Mouse (Mus musculus) adrenal gland, postnatal 25 days (tissue): Measurements from ENCODE around the gene Dnajc2. TPM values are rescaled to one million over a fixed set of nuclear protein-coding genes. Genes with fewer than 3 reads are reported as not detected.
"Not testable (repeated sequence)": the region's sequence is repeated elsewhere in the genome, so short reads cannot be mapped to it uniquely, and the experiment has no call there.

Experiments
- DNase-seq: peaks from one replicate; pipeline ENCODE4 v3.0.0; 2021; ENCODE audit warnings: mixed read lengths
- total RNA-seq: library from RNA; stranded (reverse); gene quantifications from 2 replicates; pipeline ENCODE4 v1.2.3, GENCODE M21; 2021

Dnajc2 gene
- total RNA-seq, 1 experiment from 2014 or later: 29.3 TPM

GRCm38 (mm10) chr5:21743606-21744005 lies 41.4 kb downstream of the Dnajc2 start:
- no peak for DNase-seq

- no peak for DNase-seq
These were observed 45.2 kb downstream of the Dnajc2 start for GRCm38 (mm10) chr5:21739881-21740280.

- DNase-seq: no peak
These were observed 45.9 kb downstream of the Dnajc2 start for GRCm38 (mm10) chr5:21739120-21739519.

- no peak for DNase-seq
These were observed 47.4 kb downstream of the Dnajc2 start for GRCm38 (mm10) chr5:21737620-21738019.

GRCm38 (mm10) chr5:21736956-21737585 lies 48.0 kb downstream of the Dnajc2 start, which contains the start of gene Pmpcb:
Pmpcb (plus strand) TSS chr5:21737141.
- peak; percentile 82 for DNase-seq

- DNase-seq: no peak
These were observed 49.0 kb downstream of the Dnajc2 start for GRCm38 (mm10) chr5:21736046-21736445.

- peak; percentile 91 for DNase-seq
These were observed 49.5 kb downstream of the Dnajc2 start for GRCm38 (mm10) chr5:21735584-21735983.

GRCm38 (mm10) chr5:21735100-21735499 lies 50.0 kb downstream of the Dnajc2 start:
- DNase-seq: no peak

- DNase-seq: peak; percentile 81
These were observed 52.1 kb downstream of the Dnajc2 start for GRCm38 (mm10) chr5:21732930-21733329.

GRCm38 (mm10) chr5:21732177-21732911 lies 52.7 kb downstream of the Dnajc2 start:
- DNase-seq: no peak

- DNase-seq: no peak
These were observed 55.9 kb downstream of the Dnajc2 start for GRCm38 (mm10) chr5:21729107-21729506.

- DNase-seq: no peak
These were observed 60.2 kb downstream of the Dnajc2 start for GRCm38 (mm10) chr5:21724872-21725271.

GRCm38 (mm10) chr5:21724427-21724826 lies 60.6 kb downstream of the Dnajc2 start:
- DNase-seq: no peak

GRCm38 (mm10) chr5:21719209-21719608 lies 65.8 kb downstream of the Dnajc2 start:
- no peak for DNase-seq

GRCm38 (mm10) chr5:21718546-21718945 lies 66.5 kb downstream of the Dnajc2 start:
- no peak for DNase-seq

- DNase-seq: no peak
These were observed 67.8 kb downstream of the Dnajc2 start for GRCm38 (mm10) chr5:21717165-21717715.

GRCm38 (mm10) chr5:21714447-21714846 lies 70.6 kb downstream of the Dnajc2 start:
- DNase-seq: no peak

GRCm38 (mm10) chr5:21712127-21712715 lies 72.8 kb downstream of the Dnajc2 start:
- no peak for DNase-seq

- DNase-seq: not testable (repeated sequence)
These were observed 77.0 kb downstream of the Dnajc2 start for GRCm38 (mm10) chr5:21708011-21708410.
